Mouse (Mus musculus) limb, embryonic 10.5 days (tissue): ENCODE results near the gene Fam19a1. TPM values are rescaled to one million over a fixed set of nuclear protein-coding genes. Genes with fewer than 3 reads are reported as not detected.

Experiments
- DNase-seq: peaks from one replicate; pipeline ENCODE4 v3.0.0-alpha.2; 2017; ENCODE audit warnings: low spot score
- H3K27ac ChIP-seq: fragments of 300-500 bp; sonication (generic); 2 replicates; pipeline ENCODE4 v1.5.1; 2016; ENCODE audit warnings: mild to moderate bottlenecking
- H3K27me3 ChIP-seq: fragments of 300-500 bp; sonication (generic); 2 replicates; pipeline ENCODE4 v1.6.1; 2016; ENCODE audit warnings: low read depth, mild to moderate bottlenecking; ENCODE audit not compliant: poor library complexity, severe bottlenecking
- H3K36me3 ChIP-seq: fragments of 300-500 bp; sonication (generic); 2 replicates; pipeline ENCODE4 v1.6.1; 2016; ENCODE audit warnings: mild to moderate bottlenecking, moderate library complexity
- H3K4me1 ChIP-seq: fragments of 300-500 bp; sonication (generic); 2 replicates; pipeline ENCODE4 v1.6.1; 2016
- H3K4me3 ChIP-seq: fragments of 300-500 bp; sonication (generic); 2 replicates; pipeline ENCODE4 v1.5.1; 2016; ENCODE audit warnings: mild to moderate bottlenecking, moderate library complexity
- H3K9me3 ChIP-seq: fragments of 300-500 bp; sonication (generic); replicated peaks from 2 replicates; pipeline ENCODE4 v1.6.1; 2016; ENCODE audit warnings: mild to moderate bottlenecking
- WGBS: fragments of 180-500 bp; shearing (Covaris S2); methylation state at CpG from one replicate; pipeline ENCODE4 v1.1.7; 2016; 5-methylcytosine and 5-hydroxymethylcytosine counted together
- polyA plus RNA-seq: library from polyadenylated mRNA; unstranded; fragments of >200 nt; fragmentation: Nextera tagmentation; extraction: Ambion mirVana; gene quantifications from 2 replicates; pipeline ENCODE4 v1.2.1, GENCODE M21; 2016

The Fam19a1 gene
- 1.7 and 2.6 TPM in 2 replicates for polyA plus RNA-seq

DNA sequence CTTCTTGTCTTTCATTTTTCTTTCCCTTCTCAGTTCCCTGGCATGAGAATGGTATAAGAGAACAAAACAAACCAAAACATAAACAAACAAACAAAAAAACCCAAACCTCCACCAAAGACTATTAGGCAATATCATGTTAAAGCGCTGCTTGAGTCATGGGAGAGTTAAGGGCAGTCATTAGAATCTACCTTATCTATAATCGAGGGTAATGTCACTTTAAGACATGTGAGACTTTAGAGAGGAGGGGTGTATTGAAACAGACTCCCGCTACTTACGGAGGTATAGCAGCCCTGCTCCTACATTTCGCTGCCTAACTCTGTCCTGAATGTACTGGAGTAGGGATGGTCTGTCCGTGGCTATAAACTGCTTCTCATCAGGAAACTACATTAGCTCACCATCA, at the start of gene Fam19a1:
Fam19a1 (plus strand) TSS at position 301 of the 400 bp plus-strand sequence.
- 0 out of 2 replicates have a peak, but pooled peaks cover 9% of the 10 kb centered on the region for H3K27me3 ChIP-seq
- 26% methylated on average over 6 of the region's 6 CpGs for WGBS
- no peaks in the 10 kb centered on the region for H3K9me3 ChIP-seq
- H3K4me1 ChIP-seq, result peaks cover 30% of the 10 kb centered on the region
- H3K27ac ChIP-seq, result no peak within 1 kb of the TSS
- H3K4me3 ChIP-seq, result peak within 1 kb of the TSS; percentile 33
- peak; percentile 31 for DNase-seq
- H3K36me3 ChIP-seq, result no peaks in the 10 kb centered on the region

DNA sequence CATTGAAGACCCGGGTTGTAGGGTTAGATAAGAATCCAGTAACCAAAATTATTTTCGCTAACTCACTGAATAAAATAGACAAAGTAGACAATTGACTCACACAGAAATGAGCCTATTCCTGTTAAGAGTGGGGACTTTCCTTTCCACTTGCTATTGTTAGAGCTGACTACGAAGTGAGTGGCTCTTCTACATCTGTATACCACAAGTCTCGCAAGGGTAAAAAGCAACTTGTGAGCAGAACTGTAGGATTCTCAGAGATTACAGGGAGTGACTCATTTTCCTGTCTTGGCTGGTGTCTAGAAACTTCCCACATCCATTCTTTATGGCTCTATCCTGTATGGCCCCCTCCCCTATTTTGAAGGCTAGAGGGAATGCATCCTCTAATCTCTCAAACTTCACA, 41.9 kb upstream of the Fam19a1 start:
- Histone ChIP-seq H3K27me3 (no peaks in the 10 kb centered on the region), H3K4me1 (no peaks in the 10 kb centered on the region), H3K36me3 (no peaks in the 10 kb centered on the region), H3K4me3 (no peak overlapping the region), H3K9me3 (no peaks in the 10 kb centered on the region), H3K27ac (no peak overlapping the region)
- DNase-seq, result no peak
- WGBS, result 87% methylated on average over 4 of the region's 4 CpGs

GRCm38 (mm10) chr6:96071567-96071966, 41.4 kb upstream of the Fam19a1 start:
- Histone ChIP-seq H3K9me3 (no peaks in the 10 kb centered on the region), H3K27me3 (no peaks in the 10 kb centered on the region)
- no peak for DNase-seq

GRCm38 (mm10) chr6:96089961-96090360, 23.0 kb upstream of the Fam19a1 start:
- no peaks in the 10 kb centered on the region for H3K4me1 ChIP-seq
- H3K27me3 ChIP-seq, result no peaks in the 10 kb centered on the region
- H3K27ac ChIP-seq, result no peak overlapping the region
- WGBS, result 91% methylated on average over 6 of the region's 6 CpGs
- DNase-seq, result no peak
- H3K36me3 ChIP-seq, result no peaks in the 10 kb centered on the region
- no peaks in the 10 kb centered on the region for H3K9me3 ChIP-seq
- H3K4me3 ChIP-seq, result no peak overlapping the region

More at GRCm38 (mm10) chr6:96071567-96071966, 41.4 kb upstream of the Fam19a1 start:
- H3K36me3 ChIP-seq, result no peaks in the 10 kb centered on the region
- H3K27ac ChIP-seq, result no peak overlapping the region
- no peak overlapping the region for H3K4me3 ChIP-seq
- H3K4me1 ChIP-seq, result no peaks in the 10 kb centered on the region

DNA sequence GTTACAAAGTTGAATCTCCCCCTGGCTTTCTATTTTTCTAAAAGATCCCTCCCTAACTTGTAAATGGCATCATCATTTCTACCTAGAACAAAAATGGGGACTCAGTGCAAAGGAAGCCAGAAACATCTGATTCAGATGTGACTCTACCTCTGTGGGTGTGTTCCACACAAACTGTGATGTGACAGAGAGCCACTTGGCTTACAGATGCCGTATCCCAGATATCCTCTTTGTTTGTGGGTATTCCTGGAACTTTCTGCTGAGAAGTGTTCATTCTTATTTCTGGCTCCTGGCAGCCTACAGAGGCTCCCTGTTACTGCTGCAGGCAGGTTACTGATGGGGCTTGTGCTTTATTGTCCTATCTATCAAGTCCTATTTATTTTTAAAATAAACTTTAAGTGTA, 19.2 kb upstream of the Fam19a1 start:
- Histone ChIP-seq H3K36me3 (no peaks in the 10 kb centered on the region), H3K4me1 (no peaks in the 10 kb centered on the region), H3K9me3 (no peaks in the 10 kb centered on the region), H3K27me3 (no peaks in the 10 kb centered on the region), H3K27ac (no peak overlapping the region), H3K4me3 (no peak overlapping the region)
- WGBS, result 89% methylated on average over 1 of the region's 1 CpGs
- no peak for DNase-seq

GRCm38 (mm10) chr6:96098225-96098624, 14.7 kb upstream of the Fam19a1 start:
- WGBS, result 87% methylated on average over 6 of the region's 6 CpGs
- no peak overlapping the region for H3K4me3 ChIP-seq
- no peaks in the 10 kb centered on the region for H3K9me3 ChIP-seq
- no peaks in the 10 kb centered on the region for H3K36me3 ChIP-seq
- no peak for DNase-seq
- H3K4me1 ChIP-seq, result no peaks in the 10 kb centered on the region
- no peak overlapping the region for H3K27ac ChIP-seq
- no peaks in the 10 kb centered on the region for H3K27me3 ChIP-seq

- Histone ChIP-seq H3K9me3 (no peaks in the 10 kb centered on the region), H3K27ac (no peak overlapping the region), H3K36me3 (no peaks in the 10 kb centered on the region), H3K4me1 (peaks cover 25% of the 10 kb centered on the region), H3K4me3 (no peak overlapping the region), H3K27me3 (0 out of 2 replicates have a peak, but pooled peaks cover 3% of the 10 kb centered on the region)
- DNase-seq, result no peak
- 97% methylated on average over 1 of the region's 1 CpGs for WGBS
These were observed 1.3 kb upstream of the Fam19a1 start for GRCm38 (mm10) chr6:96111656-96112055.

GRCm38 (mm10) chr6:96114151-96114550, 1.2 kb downstream of the Fam19a1 start:
- Histone ChIP-seq H3K4me3 (no peak overlapping the region), H3K4me1 (peaks cover 33% of the 10 kb centered on the region), H3K27ac (no peak overlapping the region), H3K27me3 (0 out of 2 replicates have a peak, but pooled peaks cover 11% of the 10 kb centered on the region), H3K9me3 (no peaks in the 10 kb centered on the region), H3K36me3 (no peaks in the 10 kb centered on the region)
- no peak for DNase-seq
- 5% methylated on average over 1 of the region's 1 CpGs for WGBS

GRCm38 (mm10) chr6:96116148-96116533, 3.2 kb downstream of the Fam19a1 start:
- Histone ChIP-seq H3K36me3 (no peaks in the 10 kb centered on the region), H3K4me3 (peak overlapping the region; percentile 65), H3K9me3 (no peaks in the 10 kb centered on the region), H3K27ac (peak overlapping the region; percentile 86), H3K27me3 (0 out of 2 replicates have a peak, but pooled peaks cover 11% of the 10 kb centered on the region), H3K4me1 (peaks cover 34% of the 10 kb centered on the region)
- 19% methylated on average over 6 of the region's 6 CpGs for WGBS
- no peak for DNase-seq

DNA sequence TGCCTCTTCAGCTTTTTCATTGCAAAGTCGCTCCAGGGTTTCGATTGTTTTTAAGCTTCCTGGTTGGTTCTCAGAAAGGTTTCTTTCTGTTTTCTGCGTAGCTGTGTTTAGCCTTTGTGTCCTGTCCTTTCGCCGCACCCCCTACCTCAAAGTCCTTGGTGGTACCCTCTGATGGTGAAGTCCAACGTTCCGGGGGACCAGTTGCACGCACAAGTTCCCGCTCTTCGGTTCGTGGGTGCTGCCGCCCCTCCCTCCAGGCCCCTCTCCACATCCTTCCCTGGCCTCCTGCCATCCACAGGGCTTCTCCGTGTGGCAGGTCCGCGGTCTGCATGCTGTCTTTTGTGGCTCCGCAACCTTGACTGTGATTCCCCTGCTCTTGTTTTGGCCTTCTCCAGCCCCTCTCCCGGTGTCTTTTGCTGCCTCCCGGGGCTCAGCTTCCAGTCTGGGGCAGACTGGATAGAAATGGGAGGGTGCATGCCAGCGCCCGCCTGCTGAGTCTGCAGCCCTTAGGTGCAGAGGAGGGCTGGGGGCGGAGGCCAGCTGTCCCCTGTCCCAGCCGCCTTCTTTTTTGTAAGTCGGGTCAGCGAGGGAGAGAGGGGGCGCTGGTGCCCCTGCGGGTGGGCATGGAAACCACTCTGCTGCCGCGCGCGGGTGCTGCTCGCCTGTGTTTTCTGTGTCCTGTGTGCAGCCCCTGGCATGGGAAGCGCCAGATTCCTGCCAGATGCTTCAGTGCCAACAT, 3.7 kb downstream of the Fam19a1 start:
- peak overlapping the region; percentile 86 for H3K27ac ChIP-seq
- DNase-seq, result peak; percentile 67
- 1% methylated on average over 32 of the region's 32 CpGs for WGBS

DNA sequence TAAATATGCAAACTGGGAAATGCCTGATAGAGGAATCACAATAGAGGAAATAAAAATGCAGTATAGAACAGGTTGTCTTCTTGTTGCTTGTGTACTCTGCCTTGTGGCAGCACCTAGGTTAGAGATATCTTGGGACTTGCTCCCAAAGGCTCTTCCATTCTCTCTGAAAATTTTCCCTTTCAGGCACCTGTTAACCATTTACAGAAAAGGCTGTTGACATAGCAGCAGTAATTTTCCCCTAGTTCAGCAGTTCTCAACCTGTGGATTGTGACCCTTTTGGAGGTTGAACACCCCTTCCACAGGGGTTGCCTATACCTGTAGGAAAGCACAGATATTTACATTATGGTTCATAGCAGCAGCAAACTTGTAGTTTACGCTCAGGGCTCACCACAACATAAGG, 30.4 kb downstream of the Fam19a1 start:
- Histone ChIP-seq H3K4me1 (peaks cover 6% of the 10 kb centered on the region), H3K27me3 (no peaks in the 10 kb centered on the region), H3K27ac (no peak overlapping the region), H3K9me3 (no peaks in the 10 kb centered on the region), H3K36me3 (no peaks in the 10 kb centered on the region), H3K4me3 (no peak overlapping the region)
- WGBS, result 92% methylated on average over 1 of the region's 1 CpGs
- no peak for DNase-seq

More for the DNA sequence above, 3.7 kb downstream of the Fam19a1 start:
- Histone ChIP-seq H3K36me3 (no peaks in the 10 kb centered on the region), H3K27me3 (0 out of 2 replicates have a peak, but pooled peaks cover 11% of the 10 kb centered on the region), H3K9me3 (no peaks in the 10 kb centered on the region), H3K4me3 (peak overlapping the region; percentile 65), H3K4me1 (peaks cover 34% of the 10 kb centered on the region)

DNA sequence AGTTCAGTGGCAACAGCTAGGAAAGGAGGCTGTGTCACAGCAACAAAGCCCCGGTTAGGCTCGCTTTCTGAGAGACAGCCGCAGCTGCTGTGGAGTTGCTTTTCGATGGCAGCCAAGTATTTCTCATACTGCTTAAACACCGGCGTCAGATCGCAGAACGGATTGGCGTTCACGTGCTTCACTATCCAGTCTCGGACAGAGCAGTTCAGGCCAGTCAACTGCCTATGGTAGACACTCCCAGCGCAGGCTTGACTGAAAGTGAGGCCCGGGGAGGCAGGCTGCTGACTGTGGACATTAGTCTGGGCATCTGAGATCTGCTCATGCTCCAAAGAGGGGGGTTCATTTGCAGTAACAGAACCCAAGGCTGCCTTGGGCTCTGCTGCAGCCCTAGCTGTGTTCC, 52.4 kb downstream of the Fam19a1 start:
- no peaks in the 10 kb centered on the region for H3K4me1 ChIP-seq
- no peak overlapping the region for H3K4me3 ChIP-seq
- no peak overlapping the region for H3K27ac ChIP-seq
- H3K9me3 ChIP-seq, result no peaks in the 10 kb centered on the region
- H3K36me3 ChIP-seq, result no peaks in the 10 kb centered on the region
- WGBS, result 92% methylated on average over 13 of the region's 13 CpGs
- no peak for DNase-seq
- no peaks in the 10 kb centered on the region for H3K27me3 ChIP-seq

- no peak for DNase-seq
- no peak within 1 kb of the TSS for H3K27ac ChIP-seq
- H3K4me1 ChIP-seq, result no peaks in the 10 kb centered on the region
- H3K36me3 ChIP-seq, result no peaks in the 10 kb centered on the region
- WGBS, result 85% methylated on average over 18 of the region's 18 CpGs
- no peaks in the 10 kb centered on the region for H3K9me3 ChIP-seq
- no peak within 1 kb of the TSS for H3K4me3 ChIP-seq
- H3K27me3 ChIP-seq, result no peaks in the 10 kb centered on the region
These were observed 52.9 kb downstream of the Fam19a1 start, which contains the start of gene 1700123L14Rik for GRCm38 (mm10) chr6:96165818-96166379. 1700123L14Rik (minus strand) TSS chr6:96166243.
